Mouse (Mus musculus) heart, postnatal 0 days (tissue): Measurements from ENCODE around the gene Pard3b. TPM values are rescaled to one million over a fixed set of nuclear protein-coding genes. Genes with fewer than 3 reads are reported as not detected.
"Not testable (repeated sequence)": the region's sequence is repeated elsewhere in the genome, so short reads cannot be mapped to it uniquely, and the experiment has no call there.

Source experiments
- ATAC-seq: fragments of 200-750 bp; cut with Nextera tagmentation; 2 replicates; pipeline ENCODE4 v1.8.0; 2017; ENCODE audit warnings: low read depth, moderate number of reproducible peaks, moderate library complexity; ENCODE audit not compliant: insufficient read depth
- DNase-seq: peaks from one replicate; pipeline ENCODE4 v3.0.0-alpha.2; 2016; ENCODE audit warnings: low spot score
- H3K27ac ChIP-seq: fragments of 300-500 bp; sonication (generic); 2 replicates; pipeline ENCODE4 v1.5.1; 2014; ENCODE audit warnings: low read depth, mild to moderate bottlenecking
- H3K27me3 ChIP-seq: fragments of 300-500 bp; sonication (generic); 2 replicates; pipeline ENCODE4 v1.6.1; 2014; ENCODE audit warnings: low read length, mixed read lengths; ENCODE audit not compliant: control insufficient read depth, insufficient read depth
- H3K36me3 ChIP-seq: fragments of 300-500 bp; sonication (generic); replicated peaks from 2 replicates; pipeline ENCODE4 v1.6.1; 2014; ENCODE audit warnings: low read length, mixed read lengths; ENCODE audit not compliant: control insufficient read depth, insufficient read depth
- H3K4me1 ChIP-seq: fragments of 300-500 bp; sonication (generic); 2 replicates; pipeline ENCODE4 v1.6.1; 2014; ENCODE audit warnings: antibody characterized with exemption; ENCODE audit not compliant: control insufficient read depth, insufficient read depth
- H3K4me2 ChIP-seq: fragments of 300-500 bp; sonication (generic); 2 replicates; pipeline ENCODE4 v1.6.1; 2014; ENCODE audit warnings: low read depth, mild to moderate bottlenecking, low read length, moderate library complexity
- H3K4me3 ChIP-seq: fragments of 300-500 bp; sonication (generic); 2 replicates; pipeline ENCODE4 v1.5.1; 2014; ENCODE audit warnings: low read depth, low read length
- H3K9ac ChIP-seq: fragments of 300-500 bp; sonication (generic); replicated peaks from 2 replicates; pipeline ENCODE4 v1.6.1; 2014; ENCODE audit warnings: low read depth, low read length, mixed read lengths
- H3K9me3 ChIP-seq: fragments of 300-500 bp; sonication (generic); replicated peaks from 2 replicates; pipeline ENCODE4 v1.6.1; 2016; ENCODE audit warnings: low read length; ENCODE audit not compliant: control insufficient read depth
- CTCF ChIP-seq: IDR thresholded peaks from 2 replicates; pipeline ENCODE4 v1.5.1; 2016; ENCODE audit warnings: antibody characterized with exemption, control low read depth, low read depth
- EP300 ChIP-seq: IDR thresholded peaks from 2 replicates; pipeline ENCODE4 v1.6.1; 2016; ENCODE audit warnings: antibody characterized with exemption, low read depth
- WGBS: fragments of 180-500 bp; shearing (Covaris S2); extraction: QIAGEN DNeasy Blood & Tissue Kit; methylation state at CpG from one replicate; pipeline ENCODE4 v1.1.7; 2014; 5-methylcytosine and 5-hydroxymethylcytosine counted together
- polyA plus RNA-seq: library from polyadenylated mRNA; unstranded; fragments of >200 nt; fragmentation: Nextera tagmentation; extraction: Ambion mirVana; gene quantifications from 2 replicates; pipeline ENCODE4 v1.2.1, GENCODE M21; 2015
- total RNA-seq: library from RNA; depleted of rRNA; stranded (reverse); fragments of >200 nt; gene quantifications from 2 replicates; pipeline ENCODE4 v1.2.3, GENCODE M21; 2014; ENCODE audit warnings: low replicate concordance

Pard3b gene
- total and polyA plus RNA-seq, 2 experiments from 2014 or later = 8.4 to 8.9 TPM

DNA sequence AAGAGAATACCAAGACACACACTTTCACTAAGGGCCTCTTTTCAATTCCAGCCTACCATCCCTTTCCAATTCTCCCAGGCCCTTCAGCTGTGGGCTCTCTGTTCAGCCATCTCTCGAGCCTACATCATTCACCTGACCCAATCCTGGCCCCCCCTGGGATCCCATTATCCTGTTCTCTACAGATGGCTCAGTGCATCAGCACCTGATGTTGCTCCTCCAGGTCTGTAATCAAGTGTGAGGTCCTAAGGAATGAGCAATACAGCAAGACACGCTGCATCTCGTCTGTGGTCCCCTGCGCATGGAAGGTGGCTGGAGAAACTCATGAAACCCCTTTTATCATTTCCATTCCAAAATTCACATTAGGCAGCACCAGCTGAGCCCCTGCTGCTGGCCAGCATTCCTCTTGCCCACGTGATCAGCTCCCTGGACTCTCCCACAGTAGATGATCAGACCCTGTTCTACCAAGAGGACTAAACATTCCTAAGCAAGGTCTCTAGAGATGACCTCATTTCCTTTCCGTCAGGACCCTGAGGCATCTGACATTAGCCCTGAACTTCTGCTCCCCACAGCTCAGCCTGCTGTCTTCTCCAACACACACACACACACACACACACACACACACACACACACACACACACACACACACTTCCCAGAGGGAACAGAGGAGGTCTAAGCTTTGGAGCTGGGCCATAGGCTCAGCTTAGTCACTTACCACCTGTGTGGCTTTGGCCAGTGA is 952.8 kb downstream of the Pard3b start:
- Histone ChIP-seq H3K27ac (no peak overlapping the region), H3K4me2 (no peak overlapping the region), H3K4me3 (no peak overlapping the region), H3K36me3 (no peaks in the 10 kb centered on the region), H3K27me3 (no peaks in the 10 kb centered on the region), H3K9me3 (no peaks in the 10 kb centered on the region), H3K9ac (no peak overlapping the region), H3K4me1 (no peaks in the 10 kb centered on the region)
- ATAC-seq (peak; percentile 76), DNase-seq (peak; percentile 15)
- TF ChIP-seq CTCF = no peak
- no peak for TF ChIP-seq EP300
- WGBS = 46% methylated on average over 6 of the region's 6 CpGs

DNA sequence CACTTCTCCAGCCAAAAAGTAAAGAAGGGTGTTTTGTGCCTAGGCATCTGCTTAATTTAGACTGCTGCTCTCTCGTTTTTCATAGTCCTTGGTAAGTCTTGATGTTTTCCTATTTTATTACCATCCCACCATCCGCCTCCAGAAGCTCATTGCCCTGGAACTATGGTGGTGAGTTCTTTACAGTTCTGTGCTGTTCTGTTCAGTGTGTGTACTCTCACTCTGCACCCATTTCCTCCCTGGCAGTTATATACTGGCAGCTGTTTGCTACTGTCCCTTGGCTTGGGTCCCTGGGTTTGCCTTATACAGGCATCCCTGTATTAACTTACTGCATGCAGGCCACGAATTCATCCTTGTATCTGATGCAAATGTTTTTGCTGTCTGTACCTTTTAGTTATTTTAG is 956.8 kb downstream of the Pard3b start:
- 61% methylated on average over 3 of the region's 3 CpGs for WGBS
- Histone ChIP-seq H3K9me3 (no peaks in the 10 kb centered on the region), H3K4me1 (no peaks in the 10 kb centered on the region), H3K4me3 (no peak overlapping the region), H3K27ac (no peak overlapping the region), H3K9ac (no peak overlapping the region), H3K27me3 (no peaks in the 10 kb centered on the region), H3K4me2 (no peak overlapping the region), H3K36me3 (no peaks in the 10 kb centered on the region)
- ATAC-seq = no peak
- no peak for TF ChIP-seq EP300
- DNase-seq = no peak

DNA sequence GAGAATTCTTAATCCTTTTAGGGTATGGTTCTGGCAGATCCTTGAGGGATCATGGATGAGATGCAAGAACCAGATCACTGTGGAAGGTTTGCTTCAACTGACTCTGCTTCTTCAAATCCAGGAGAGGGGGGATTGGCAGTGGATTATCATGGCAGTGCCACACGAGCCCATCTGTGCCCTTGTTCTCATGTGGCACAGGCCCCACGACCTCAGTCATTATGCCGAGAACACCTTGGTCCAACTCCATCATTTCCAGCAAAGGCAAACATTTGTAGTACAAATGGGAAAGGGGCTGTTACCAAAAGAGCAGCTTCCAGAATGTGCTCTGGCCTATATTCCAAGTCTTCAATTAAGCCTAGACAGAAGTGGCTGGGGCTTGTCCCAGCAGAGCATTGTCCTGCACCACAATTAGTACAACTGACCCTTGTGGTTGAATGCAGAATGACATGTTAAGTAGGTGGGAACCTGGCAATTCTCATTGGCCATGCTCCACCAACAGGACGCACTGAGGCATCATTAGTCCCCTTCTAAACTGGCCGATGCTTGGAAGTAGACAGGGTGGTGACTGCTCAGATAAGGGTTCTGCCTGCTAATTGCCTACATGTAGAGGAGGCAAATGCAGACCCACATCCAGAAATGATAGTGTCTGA is 959.3 kb downstream of the Pard3b start:
- no peak overlapping the region for H3K4me2 ChIP-seq
- H3K4me3 ChIP-seq = no peak overlapping the region
- no peaks in the 10 kb centered on the region for H3K9me3 ChIP-seq
- peak; percentile 47 for ATAC-seq
- H3K36me3 ChIP-seq = no peaks in the 10 kb centered on the region
- peak; percentile 10 for DNase-seq
- no peak overlapping the region for H3K27ac ChIP-seq
- no peaks in the 10 kb centered on the region for H3K4me1 ChIP-seq
- WGBS = 65% methylated on average over 5 of the region's 5 CpGs
- no peak overlapping the region for H3K9ac ChIP-seq
- H3K27me3 ChIP-seq = no peaks in the 10 kb centered on the region
- TF ChIP-seq CTCF (no peak), EP300 (no peak)

DNA sequence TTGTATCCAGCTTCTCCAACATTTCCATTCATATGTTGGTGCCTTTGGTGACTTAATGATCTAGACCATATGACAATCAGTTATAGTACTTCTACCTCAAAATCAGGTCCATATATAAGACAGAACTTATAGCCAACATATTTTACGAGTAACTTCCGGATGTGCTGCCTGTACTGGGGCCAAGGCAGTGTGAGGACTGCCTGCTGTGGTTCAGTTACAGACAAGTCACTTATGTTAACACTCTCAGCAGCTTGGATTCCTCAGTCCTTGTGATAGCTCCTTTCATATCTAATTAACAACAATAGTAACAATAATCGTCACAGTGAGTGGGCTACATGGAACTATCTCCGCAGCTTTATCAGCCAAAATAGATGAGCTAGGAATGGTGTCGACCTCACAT is 959.9 kb downstream of the Pard3b start:
- Histone ChIP-seq H3K27me3 (no peaks in the 10 kb centered on the region), H3K9me3 (no peaks in the 10 kb centered on the region), H3K27ac (no peak overlapping the region), H3K4me3 (no peak overlapping the region), H3K4me2 (no peak overlapping the region), H3K36me3 (no peaks in the 10 kb centered on the region), H3K9ac (no peak overlapping the region), H3K4me1 (no peaks in the 10 kb centered on the region)
- ATAC-seq (no peak), DNase-seq (no peak)
- TF ChIP-seq EP300 (no peak), CTCF (no peak)
- 26% methylated on average over 5 of the region's 5 CpGs for WGBS

DNA sequence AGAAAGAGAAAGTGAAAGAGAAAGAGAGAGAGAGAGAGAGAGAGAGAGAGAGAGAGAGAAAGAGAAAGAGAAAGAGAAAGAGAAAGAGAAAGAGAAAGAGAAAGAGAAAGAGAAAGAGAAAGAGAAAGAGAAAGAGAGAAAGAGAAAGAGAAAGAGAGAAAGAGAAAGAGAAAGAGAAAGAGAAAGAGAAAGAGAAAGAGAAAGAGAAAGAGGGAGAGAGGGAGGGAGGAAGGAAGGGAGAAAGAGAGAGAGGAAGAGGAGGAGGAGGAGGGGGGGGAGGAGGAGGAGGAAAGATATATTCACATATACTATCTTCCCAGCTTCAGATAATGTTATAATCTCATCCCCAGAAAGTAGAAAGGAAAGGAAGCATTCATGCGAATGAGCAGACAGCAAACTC is 966.0 kb downstream of the Pard3b start:
- not testable (repeated sequence) for ATAC-seq, H3K9ac ChIP-seq, H3K27me3 ChIP-seq, DNase-seq, H3K4me2 ChIP-seq, H3K4me1 ChIP-seq, H3K9me3 ChIP-seq, H3K27ac ChIP-seq, H3K36me3 ChIP-seq, H3K4me3 ChIP-seq
- 88% methylated on average over 1 of the region's 1 CpGs for WGBS
